Mouse (Mus musculus) spleen, adult 2 months (tissue): ENCODE data around the gene Olfr160. TPM values are rescaled to one million over a fixed set of nuclear protein-coding genes. Genes with fewer than 3 reads are reported as not detected.

Experiments used
- DNase-seq, 2 experiments: peaks; one replicate each; pipeline versions ENCODE4 v3.0.0 to v3.0.0-alpha.2; 2012 to 2021; ENCODE audit warnings: low spot score in 2 of 2, low read depth in 1 of 2
- H3K27ac ChIP-seq: fragments of 200-500 bp; 2 replicates; pipeline ENCODE4 v1.5.1; 2012; ENCODE audit warnings: low read length, inconsistent platforms; ENCODE audit not compliant: insufficient read depth
- H3K27me3 ChIP-seq: fragments of 200-500 bp; 2 replicates; pipeline ENCODE4 v1.6.1; 2012; ENCODE audit warnings: mild to moderate bottlenecking, moderate library complexity, low read length, inconsistent platforms; ENCODE audit not compliant: control insufficient read depth, insufficient read depth
- H3K36me3 ChIP-seq: fragments of 200-500 bp; 2 replicates; pipeline ENCODE4 v1.6.1; 2012; ENCODE audit warnings: mild to moderate bottlenecking, low read length, inconsistent platforms; ENCODE audit not compliant: control insufficient read depth, insufficient read depth
- H3K4me1 ChIP-seq: fragments of 200-500 bp; 2 replicates; pipeline ENCODE4 v1.6.1; 2011; ENCODE audit warnings: inconsistent platforms; ENCODE audit not compliant: control insufficient read depth, insufficient read depth, insufficient read length
- H3K4me3 ChIP-seq: fragments of 200-500 bp; 2 replicates; pipeline ENCODE4 v1.5.1; 2011; ENCODE audit warnings: mild to moderate bottlenecking, inconsistent platforms; ENCODE audit not compliant: insufficient read depth, insufficient read length; ENCODE audit errors: extremely low read depth
- CTCF ChIP-seq: fragments of 200-500 bp; IDR thresholded peaks from 2 replicates; pipeline ENCODE4 v1.5.1; 2011; ENCODE audit warnings: mild to moderate bottlenecking, inconsistent platforms; ENCODE audit not compliant: insufficient read depth, insufficient read length, insufficient replicate concordance; ENCODE audit errors: extremely low read depth
- POLR2A ChIP-seq: fragments of 200-500 bp; IDR thresholded peaks from 2 replicates; pipeline ENCODE4 v1.6.1; 2011; ENCODE audit warnings: low read depth, low read length, inconsistent platforms
- WGBS: fragments of 180-500 bp; shearing (Covaris S2); methylation state at CpG from one replicate; pipeline ENCODE4 v1.1.7; 2018; 5-methylcytosine and 5-hydroxymethylcytosine counted together
- polyA plus RNA-seq: library from polyadenylated mRNA; depleted of rRNA; stranded (reverse); fragments of >200 nt; gene quantifications from 2 replicates; pipeline ENCODE4 v1.2.3, GENCODE M21; 2012

Olfr160 gene
- polyA plus RNA-seq, 1 experiment, result not detected

DNA sequence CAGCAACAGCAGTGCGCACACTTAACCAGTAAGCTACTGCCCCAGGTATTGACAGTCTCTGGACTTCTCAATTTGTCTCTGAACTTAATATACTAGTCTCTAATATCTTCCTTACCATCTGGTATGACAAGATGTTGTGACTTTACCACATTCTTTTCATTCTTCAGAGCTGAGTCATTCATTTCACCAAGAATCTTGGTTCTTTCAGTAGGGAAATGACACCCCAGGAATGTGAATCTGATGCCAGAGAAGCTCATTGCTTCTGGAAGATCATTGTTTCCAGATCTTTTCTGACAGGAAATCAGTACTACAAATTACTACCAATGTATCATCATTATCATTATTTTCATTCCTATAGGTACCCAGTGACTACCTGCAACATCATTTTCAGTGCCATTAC, 18.3 kb upstream of the Olfr160 start:
- TF ChIP-seq POLR2A (no peak), CTCF (no peak)
- Histone ChIP-seq H3K27me3 (no peaks in the 10 kb centered on the region), H3K36me3 (no peaks in the 10 kb centered on the region), H3K27ac (no peak overlapping the region), H3K4me3 (no peak overlapping the region), H3K4me1 (no peaks in the 10 kb centered on the region)
- 93% methylated on average over 1 of the region's 1 CpGs for WGBS
- DNase-seq, result no peak

GRCm38 (mm10) chr9:37689970-37690686, 25.9 kb downstream of the Olfr160 start:
- TF ChIP-seq CTCF (no peak), POLR2A (no peak)
- Histone ChIP-seq H3K36me3 (no peaks in the 10 kb centered on the region), H3K4me1 (no peaks in the 10 kb centered on the region), H3K27ac (no peak overlapping the region), H3K27me3 (no peaks in the 10 kb centered on the region), H3K4me3 (no peak overlapping the region)
- WGBS, result 66% methylated on average over 5 of the region's 5 CpGs
- no peak for DNase-seq

- no peaks in the 10 kb centered on the region for H3K4me1 ChIP-seq
- no peaks in the 10 kb centered on the region for H3K27me3 ChIP-seq
- TF ChIP-seq POLR2A (no peak), CTCF (no peak)
- 42% methylated on average over 3 of the region's 3 CpGs for WGBS
- H3K4me3 ChIP-seq, result no peak overlapping the region
- H3K36me3 ChIP-seq, result no peaks in the 10 kb centered on the region
- H3K27ac ChIP-seq, result no peak overlapping the region
- DNase-seq, result no peak
These were observed 28.1 kb downstream of the Olfr160 start for GRCm38 (mm10) chr9:37687941-37688303.

- Histone ChIP-seq H3K36me3 (no peaks in the 10 kb centered on the region), H3K4me1 (no peaks in the 10 kb centered on the region), H3K4me3 (no peak overlapping the region), H3K27me3 (no peaks in the 10 kb centered on the region), H3K27ac (no peak overlapping the region)
- no peak for TF ChIP-seq CTCF
- TF ChIP-seq POLR2A, result no peak
- WGBS, result 80% methylated on average over 3 of the region's 3 CpGs
- no peak for DNase-seq
These were observed 28.6 kb downstream of the Olfr160 start for GRCm38 (mm10) chr9:37687288-37687940.

DNA sequence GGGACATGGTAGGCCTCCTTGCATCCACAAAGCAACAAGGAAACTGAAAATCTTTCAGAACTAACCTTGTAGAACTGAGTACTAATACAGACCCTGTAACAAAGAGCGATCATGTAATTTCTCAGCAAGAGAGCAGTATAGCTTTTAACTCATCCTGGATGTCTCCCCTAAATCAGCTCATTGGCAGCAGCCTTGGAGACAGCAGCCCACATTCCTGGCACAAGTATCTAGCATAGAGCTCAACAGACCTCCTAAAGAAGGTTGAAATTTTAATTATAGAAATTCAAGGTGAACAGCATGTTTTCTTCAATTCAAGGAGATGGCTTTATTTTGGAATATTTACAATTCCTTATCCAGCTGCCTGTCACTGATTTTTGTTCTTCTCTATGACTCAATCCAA, 34.9 kb downstream of the Olfr160 start:
- H3K27ac ChIP-seq, result no peak overlapping the region
- H3K4me3 ChIP-seq, result no peak overlapping the region
- WGBS, result 93% methylated on average over 1 of the region's 1 CpGs
- no peaks in the 10 kb centered on the region for H3K4me1 ChIP-seq
- H3K36me3 ChIP-seq, result no peaks in the 10 kb centered on the region
- no peaks in the 10 kb centered on the region for H3K27me3 ChIP-seq
- DNase-seq, result no peak
- TF ChIP-seq CTCF (no peak), POLR2A (no peak)

GRCm38 (mm10) chr9:37675287-37675686, 40.8 kb downstream of the Olfr160 start:
- Histone ChIP-seq H3K4me3 (no peak overlapping the region), H3K36me3 (no peaks in the 10 kb centered on the region), H3K4me1 (no peaks in the 10 kb centered on the region), H3K27ac (no peak overlapping the region), H3K27me3 (no peaks in the 10 kb centered on the region)
- no peak for DNase-seq
- no peak for TF ChIP-seq POLR2A
- TF ChIP-seq CTCF, result no peak
- 88% methylated on average over 4 of the region's 4 CpGs for WGBS

GRCm38 (mm10) chr9:37670261-37670660, 45.8 kb downstream of the Olfr160 start:
- no peak for DNase-seq

More at GRCm38 (mm10) chr9:37670261-37670660, 45.8 kb downstream of the Olfr160 start:
- no peaks in the 10 kb centered on the region for H3K4me1 ChIP-seq
- WGBS, result 88% methylated on average over 3 of the region's 3 CpGs
- H3K36me3 ChIP-seq, result no peaks in the 10 kb centered on the region
- no peaks in the 10 kb centered on the region for H3K27me3 ChIP-seq
- H3K4me3 ChIP-seq, result no peak overlapping the region
- TF ChIP-seq CTCF, result no peak
- TF ChIP-seq POLR2A, result no peak
- H3K27ac ChIP-seq, result no peak overlapping the region
